Mouse (Mus musculus): ENCODE measurements around the gene Utp20. TPM values are rescaled to one million over a fixed set of nuclear protein-coding genes. Genes with fewer than 3 reads are reported as not detected.

Gene Utp20
- polyA plus RNA-seq (2015; fragmentation: Nextera tagmentation; extraction: Ambion mirVana) = 20.4 and 21.0 TPM in 2 replicates

DNA sequence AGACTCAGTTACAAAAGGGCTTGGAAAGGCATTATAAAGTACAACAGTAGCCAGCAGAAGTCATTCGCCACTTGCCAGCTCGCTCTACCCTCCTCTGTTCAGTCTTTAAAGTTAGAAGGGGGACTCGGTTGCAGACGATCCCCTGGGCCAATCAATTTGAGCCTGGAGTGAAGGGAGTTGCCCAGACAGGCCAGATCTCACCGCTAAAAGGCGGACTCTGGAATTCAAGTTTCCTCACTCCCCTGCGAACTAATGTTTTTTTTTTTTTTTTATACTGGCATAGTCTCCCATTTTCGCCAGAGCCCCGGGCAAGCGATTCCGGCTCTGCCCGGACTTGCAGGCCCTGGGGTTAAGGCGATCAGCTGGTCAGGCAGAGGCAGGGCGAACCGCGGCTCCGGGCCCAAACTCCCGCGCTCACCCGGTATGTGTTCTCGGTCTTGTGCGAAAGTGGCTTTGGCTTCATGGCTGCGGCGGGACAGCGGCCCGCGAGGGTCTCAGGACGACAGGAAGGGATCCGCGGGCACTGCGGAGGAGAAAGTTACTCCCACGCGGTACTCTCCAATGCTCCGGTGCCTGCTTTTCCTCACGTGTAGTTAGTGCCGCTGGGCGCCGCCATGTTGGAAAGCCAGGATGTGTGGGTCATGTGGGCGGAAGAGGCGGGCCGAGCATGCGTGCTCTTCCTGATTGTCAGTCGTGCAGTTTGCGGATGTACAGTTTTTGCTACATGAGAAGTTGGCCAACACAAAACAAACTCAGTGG, at the start of gene Utp20:
Utp20 (minus strand) TSS at position 617 of the 759 bp plus-strand sequence.
- Histone ChIP-seq H3K9me3 (no peaks in the 10 kb centered on the region), H3K27ac (peak within 1 kb of the TSS; percentile 28; the same call in 1 of the 2 replicates), H3K36me3 (peaks cover 28% of the 10 kb centered on the region), H3K9ac (peak within 1 kb of the TSS; percentile 79), H3K4me1 (peaks cover 5% of the 10 kb centered on the region), H3K4me2 (peak within 1 kb of the TSS; percentile 79), H3K27me3 (0 out of 2 replicates have a peak, but pooled peaks cover 3% of the 10 kb centered on the region), H3K4me3 (peak within 1 kb of the TSS; percentile 89)
- ATAC-seq (ENCODE audit: insufficient number of reproducible peaks, insufficient read depth, low FRiP score, low TSS enrichment, low read depth) = peak; percentile 92
- under 1% methylated on average over 44 of the region's 44 CpGs for WGBS

DNA sequence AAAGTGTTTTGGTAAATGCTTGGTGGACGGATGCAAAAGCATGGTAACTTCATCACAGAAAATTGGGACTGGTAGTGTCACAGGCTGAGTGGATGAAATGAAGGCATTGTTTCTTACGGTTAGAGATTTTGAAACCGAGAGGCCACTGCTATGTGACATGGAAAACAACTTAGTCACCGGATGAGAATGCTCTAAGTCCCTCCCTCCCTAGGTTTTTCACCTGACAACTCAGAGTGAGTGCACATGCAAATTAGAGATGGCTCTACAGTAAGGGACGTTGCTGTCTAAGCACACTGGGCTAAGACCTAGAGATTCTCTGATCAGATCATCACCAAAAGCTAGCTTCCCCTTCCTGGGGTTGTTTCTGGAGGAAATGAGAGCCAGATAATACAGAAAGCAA, 48.3 kb upstream of the Utp20 start:
- H3K9ac ChIP-seq = no peak overlapping the region
- no peaks in the 10 kb centered on the region for H3K4me1 ChIP-seq
- no peak for ATAC-seq (ENCODE audit: insufficient number of reproducible peaks, insufficient read depth, low FRiP score, low TSS enrichment, low read depth)
- H3K4me3 ChIP-seq = no peak overlapping the region
- H3K27ac ChIP-seq = no peak overlapping the region
- no peaks in the 10 kb centered on the region for H3K36me3 ChIP-seq
- no peaks in the 10 kb centered on the region for H3K27me3 ChIP-seq
- H3K4me2 ChIP-seq = no peak overlapping the region
- H3K9me3 ChIP-seq = no peaks in the 10 kb centered on the region
- 63% methylated on average over 5 of the region's 5 CpGs for WGBS

DNA sequence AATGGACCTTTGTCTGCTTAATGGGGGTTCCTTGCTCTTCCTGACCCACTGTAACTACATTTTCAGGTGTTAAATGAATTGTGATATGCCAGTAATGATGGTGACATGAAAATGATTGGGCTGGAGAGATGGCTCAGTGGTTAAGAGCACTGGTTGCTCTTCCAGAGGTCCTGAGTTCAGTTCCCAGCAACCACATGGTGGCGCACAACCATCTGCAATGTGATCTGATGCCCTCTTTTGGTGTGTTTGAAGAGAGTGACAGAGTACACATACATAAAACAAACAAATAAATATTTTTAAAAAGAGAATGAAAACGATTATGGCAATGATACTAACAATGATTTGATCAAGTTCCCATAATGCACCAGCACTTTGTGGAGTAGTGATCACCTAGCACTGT, 39.4 kb upstream of the Utp20 start:
- Histone ChIP-seq H3K9ac (no peak overlapping the region), H3K4me2 (no peak overlapping the region), H3K27me3 (no peaks in the 10 kb centered on the region), H3K36me3 (no peaks in the 10 kb centered on the region), H3K4me3 (no peak overlapping the region), H3K4me1 (no peaks in the 10 kb centered on the region), H3K9me3 (no peaks in the 10 kb centered on the region), H3K27ac (no peak overlapping the region)
- 62% methylated on average over 2 of the region's 2 CpGs for WGBS
- ATAC-seq (ENCODE audit: insufficient number of reproducible peaks, insufficient read depth, low FRiP score, low TSS enrichment, low read depth) = no peak

GRCm38 (mm10) chr10:88862293-88862692, 35.7 kb upstream of the Utp20 start:
- 89% methylated on average over 5 of the region's 5 CpGs for WGBS
- no peak overlapping the region for H3K27ac ChIP-seq
- H3K9me3 ChIP-seq = no peaks in the 10 kb centered on the region
- no peak for ATAC-seq (ENCODE audit: insufficient number of reproducible peaks, insufficient read depth, low FRiP score, low TSS enrichment, low read depth)
- H3K27me3 ChIP-seq = no peaks in the 10 kb centered on the region
- no peak overlapping the region for H3K9ac ChIP-seq
- H3K36me3 ChIP-seq = no peaks in the 10 kb centered on the region
- H3K4me3 ChIP-seq = no peak overlapping the region
- no peak overlapping the region for H3K4me2 ChIP-seq
- no peaks in the 10 kb centered on the region for H3K4me1 ChIP-seq

GRCm38 (mm10) chr10:88861416-88861815, 34.8 kb upstream of the Utp20 start:
- no peak overlapping the region for H3K27ac ChIP-seq
- H3K4me2 ChIP-seq = no peak overlapping the region
- no peaks in the 10 kb centered on the region for H3K9me3 ChIP-seq
- no peaks in the 10 kb centered on the region for H3K4me1 ChIP-seq
- ATAC-seq (ENCODE audit: insufficient number of reproducible peaks, insufficient read depth, low FRiP score, low TSS enrichment, low read depth) = no peak
- H3K27me3 ChIP-seq = no peaks in the 10 kb centered on the region
- no peak overlapping the region for H3K9ac ChIP-seq
- no peaks in the 10 kb centered on the region for H3K36me3 ChIP-seq
- no peak overlapping the region for H3K4me3 ChIP-seq

DNA sequence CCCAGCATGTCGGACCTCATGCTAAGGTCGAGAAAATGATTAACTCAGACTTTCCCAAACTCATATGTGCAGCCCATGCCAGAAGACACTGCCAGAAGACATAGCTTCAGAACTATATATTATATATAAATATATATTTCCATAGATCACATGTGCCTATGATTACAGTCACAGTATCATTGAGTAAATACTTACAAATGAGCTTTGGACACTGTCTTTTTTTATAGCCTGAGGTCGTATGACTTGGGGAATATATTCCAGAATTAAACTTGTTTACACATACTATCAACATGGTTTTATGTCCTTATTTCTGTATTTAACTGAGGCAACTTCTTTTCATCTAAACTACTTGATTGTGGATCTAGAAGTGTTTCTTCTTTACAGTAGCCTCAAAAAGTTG, 34.3 kb upstream of the Utp20 start:
- no peak for ATAC-seq (ENCODE audit: insufficient number of reproducible peaks, insufficient read depth, low FRiP score, low TSS enrichment, low read depth)
- 75% methylated on average over 3 of the region's 3 CpGs for WGBS
- Histone ChIP-seq H3K27ac (no peak overlapping the region), H3K9ac (no peak overlapping the region), H3K4me2 (no peak overlapping the region), H3K4me1 (no peaks in the 10 kb centered on the region), H3K4me3 (no peak overlapping the region), H3K27me3 (no peaks in the 10 kb centered on the region), H3K36me3 (no peaks in the 10 kb centered on the region), H3K9me3 (no peaks in the 10 kb centered on the region)

DNA sequence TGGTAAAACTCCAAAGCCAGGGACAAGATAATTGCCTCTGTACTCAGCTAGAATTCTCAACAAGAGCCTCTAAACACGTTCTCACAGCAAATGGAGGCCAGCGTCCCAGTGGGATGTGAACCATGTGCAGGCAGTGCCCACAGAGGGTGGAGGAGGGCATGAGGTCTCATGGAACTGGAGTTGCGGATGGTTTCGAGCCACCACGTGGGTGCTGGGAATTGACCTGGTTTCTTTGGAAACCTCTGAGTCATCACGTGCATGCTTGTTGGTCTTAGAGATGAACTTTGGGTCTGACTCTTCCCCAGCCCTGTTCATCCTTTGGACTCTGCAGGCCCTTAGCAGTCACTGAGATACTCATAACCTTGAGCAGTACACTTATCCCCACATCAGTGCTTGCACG, 26.7 kb upstream of the Utp20 start:
- no peak for ATAC-seq (ENCODE audit: insufficient number of reproducible peaks, insufficient read depth, low FRiP score, low TSS enrichment, low read depth)
- Histone ChIP-seq H3K4me1 (no peaks in the 10 kb centered on the region), H3K4me3 (no peak overlapping the region), H3K27me3 (no peaks in the 10 kb centered on the region), H3K27ac (no peak overlapping the region), H3K36me3 (no peaks in the 10 kb centered on the region), H3K4me2 (no peak overlapping the region), H3K9me3 (no peaks in the 10 kb centered on the region), H3K9ac (no peak overlapping the region)
- WGBS = 88% methylated on average over 7 of the region's 7 CpGs

DNA sequence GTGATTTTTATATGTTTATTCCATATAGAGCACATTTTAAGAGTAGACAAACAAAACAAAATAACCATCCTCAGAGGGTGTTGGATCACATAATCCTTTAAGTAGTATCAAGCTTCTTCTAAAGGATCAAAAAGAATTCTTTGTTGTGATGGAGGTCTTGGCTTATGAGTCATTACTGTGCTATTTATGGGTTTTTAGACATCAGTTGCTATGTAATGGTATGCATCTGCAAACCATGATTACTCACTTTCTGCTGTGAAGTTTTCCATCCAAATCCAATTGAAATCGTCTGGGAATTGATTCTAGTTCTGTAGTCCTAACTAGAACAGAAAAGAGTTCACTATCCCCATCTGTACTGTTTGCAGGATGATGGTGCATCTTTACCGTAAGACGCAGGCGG, 23.4 kb upstream of the Utp20 start:
- Histone ChIP-seq H3K36me3 (no peaks in the 10 kb centered on the region), H3K4me3 (no peak overlapping the region), H3K9me3 (no peaks in the 10 kb centered on the region), H3K9ac (no peak overlapping the region), H3K27ac (no peak overlapping the region), H3K4me2 (no peak overlapping the region), H3K27me3 (no peaks in the 10 kb centered on the region), H3K4me1 (no peaks in the 10 kb centered on the region)
- WGBS = 82% methylated on average over 4 of the region's 4 CpGs
- no peak for ATAC-seq (ENCODE audit: insufficient number of reproducible peaks, insufficient read depth, low FRiP score, low TSS enrichment, low read depth)

GRCm38 (mm10) chr10:88848876-88849476, 22.4 kb upstream of the Utp20 start:
- Histone ChIP-seq H3K4me2 (no peak overlapping the region), H3K27me3 (no peaks in the 10 kb centered on the region), H3K4me3 (no peak overlapping the region), H3K9me3 (no peaks in the 10 kb centered on the region), H3K27ac (no peak overlapping the region), H3K36me3 (no peaks in the 10 kb centered on the region), H3K4me1 (no peaks in the 10 kb centered on the region), H3K9ac (no peak overlapping the region)
- 58% methylated on average over 7 of the region's 7 CpGs for WGBS
- no peak for ATAC-seq (ENCODE audit: insufficient number of reproducible peaks, insufficient read depth, low FRiP score, low TSS enrichment, low read depth)

DNA sequence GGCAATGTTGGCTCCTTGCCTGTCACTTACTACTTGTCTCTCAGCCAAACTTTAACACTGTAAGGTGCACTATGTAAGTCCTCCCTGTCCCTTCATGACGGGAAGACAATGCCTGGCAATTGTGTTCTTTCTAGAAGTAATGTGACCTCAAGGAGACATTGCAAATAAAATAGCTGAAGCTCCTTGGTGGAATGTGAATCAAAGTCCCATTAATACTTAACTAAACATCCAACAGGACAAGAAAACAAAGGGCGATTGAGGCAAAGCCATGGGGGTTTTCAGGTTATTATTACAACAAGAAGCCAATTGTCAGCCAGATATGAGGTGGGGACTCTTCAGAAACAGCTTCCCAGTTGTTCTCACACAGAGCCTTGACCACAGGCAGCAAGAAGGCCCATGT, 7.6 kb upstream of the Utp20 start:
- Histone ChIP-seq H3K27ac (no peak overlapping the region), H3K4me3 (no peak overlapping the region), H3K27me3 (0 out of 2 replicates have a peak, but pooled peaks cover 4% of the 10 kb centered on the region), H3K9ac (no peak overlapping the region), H3K36me3 (no peaks in the 10 kb centered on the region), H3K4me2 (no peak overlapping the region), H3K9me3 (no peaks in the 10 kb centered on the region), H3K4me1 (no peaks in the 10 kb centered on the region)
- WGBS = 44% methylated on average over 2 of the region's 2 CpGs
- no peak for ATAC-seq (ENCODE audit: insufficient number of reproducible peaks, insufficient read depth, low FRiP score, low TSS enrichment, low read depth)

GRCm38 (mm10) chr10:88828361-88828760, 1.8 kb upstream of the Utp20 start:
- 0 out of 2 replicates have a peak, but pooled peaks cover 4% of the 10 kb centered on the region for H3K27me3 ChIP-seq
- no peak for ATAC-seq (ENCODE audit: insufficient number of reproducible peaks, insufficient read depth, low FRiP score, low TSS enrichment, low read depth)
- H3K9me3 ChIP-seq = no peaks in the 10 kb centered on the region
- H3K4me3 ChIP-seq = no peak overlapping the region
- peaks cover 5% of the 10 kb centered on the region for H3K4me1 ChIP-seq
- H3K27ac ChIP-seq = no peak overlapping the region
- no peak overlapping the region for H3K9ac ChIP-seq
- no peak overlapping the region for H3K4me2 ChIP-seq
- H3K36me3 ChIP-seq = peaks cover 12% of the 10 kb centered on the region

DNA sequence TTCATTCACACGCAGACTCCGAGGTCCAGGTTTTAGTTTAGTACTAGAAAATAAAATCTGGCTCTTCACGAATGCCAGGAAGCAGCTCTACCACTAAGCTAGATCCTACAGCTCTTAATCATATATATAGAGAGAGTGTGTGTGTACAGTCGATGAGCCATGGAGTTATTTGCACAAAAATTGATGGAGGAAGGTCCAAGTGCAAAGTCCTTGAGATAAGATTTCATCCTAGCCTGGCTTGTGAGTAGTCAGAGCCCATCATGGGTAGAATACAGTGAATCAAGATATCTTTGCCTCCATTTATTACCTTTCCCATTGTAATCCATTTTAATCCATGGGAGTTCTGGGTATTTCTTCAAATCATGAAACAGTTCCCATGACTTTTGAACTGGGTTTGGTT, 992 bp upstream of the Utp20 start:
- no peaks in the 10 kb centered on the region for H3K9me3 ChIP-seq
- WGBS = 93% methylated on average over 4 of the region's 4 CpGs
- peak overlapping the region; percentile 79 for H3K4me2 ChIP-seq
- peak overlapping the region; percentile 89 for H3K4me3 ChIP-seq
- no peak overlapping the region for H3K9ac ChIP-seq
- no peak for ATAC-seq (ENCODE audit: insufficient number of reproducible peaks, insufficient read depth, low FRiP score, low TSS enrichment, low read depth)
- H3K27ac ChIP-seq = no peak overlapping the region
- H3K36me3 ChIP-seq = peaks cover 18% of the 10 kb centered on the region
- H3K4me1 ChIP-seq = peaks cover 5% of the 10 kb centered on the region
- H3K27me3 ChIP-seq = 0 out of 2 replicates have a peak, but pooled peaks cover 4% of the 10 kb centered on the region

All from embryonic facial prominence, embryonic 13.5 days (tissue).